Comparison of ENCODE assay signal across 15 mouse cellular contexts in the genomic region with DNA sequence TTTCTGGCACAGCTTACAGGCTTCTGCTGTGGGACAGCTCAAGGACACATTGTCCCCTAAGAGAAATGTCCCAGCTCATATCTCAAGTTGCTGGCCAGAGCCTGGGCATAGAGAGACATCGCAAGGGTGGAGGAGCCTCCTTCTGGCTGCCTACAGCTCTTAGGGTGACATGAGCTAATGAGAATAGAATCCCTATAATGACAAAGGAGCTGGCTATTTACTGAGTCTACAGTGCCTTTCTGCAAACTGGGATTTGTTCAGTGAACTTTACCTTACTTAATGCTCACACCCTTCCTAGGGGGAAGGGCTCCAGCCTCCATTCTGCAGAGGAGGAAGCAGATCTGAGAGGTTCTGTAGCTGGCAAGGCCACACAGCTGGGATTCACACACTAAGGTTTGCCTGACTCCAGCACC. TPM values are rescaled to one million over a fixed set of nuclear protein-coding genes. Genes with fewer than 3 reads are reported as not detected.
A peak's percentile ranks its signal among the peaks of the same experiment; 100 is the strongest.
DNase-seq lines count a peak whose midpoint lies in the region; ATAC-seq and TF ChIP-seq lines count a peak whose summit lies in the region.
"Had no signal": no experiment of that assay in that cellular context is flagged by ENCODE, and none has a peak within 500 bp of the region (broad histone marks: within the 10 kb centered on the region; RNA-seq: fewer than 3 reads in every experiment).

No protein-coding gene starts in this region.

- no peak overlapping the region for H3K9ac ChIP-seq in forebrain, embryonic 11.5 days (ENCODE audit: low read length)
- no peak overlapping the region for H3K9ac ChIP-seq in forebrain, embryonic 14.5 days (ENCODE audit: low read length)
- H3K9ac ChIP-seq in lung, embryonic 14.5 days: no peak overlapping the region
- H3K9ac ChIP-seq in heart, postnatal 0 days (replicated peaks; ENCODE audit: low read depth, low read length): no peak overlapping the region; the same call in 1 of the 2 replicates
- H3K9ac ChIP-seq in stomach, embryonic 15.5 days: no peak overlapping the region
- H3K9ac ChIP-seq: forebrain, embryonic 12.5 days; hindbrain, embryonic 15.5 days had no signal

- ATAC-seq in forebrain, embryonic 11.5 days (replicated peaks; ENCODE audit: low FRiP score): no peak
- ATAC-seq in forebrain, embryonic 14.5 days: no peak
- peak; percentile 57; the same call in 1 of the 2 replicates for ATAC-seq in lung, embryonic 14.5 days (ENCODE audit: insufficient read depth)
- peak; percentile 94 for ATAC-seq in heart, postnatal 0 days (ENCODE audit: insufficient read depth, low read depth)
- ATAC-seq in stomach, embryonic 15.5 days (ENCODE audit: insufficient read depth, low FRiP score, low read depth): peak; percentile 79

- no peak overlapping the region for H3K27ac ChIP-seq in forebrain, embryonic 11.5 days (ENCODE audit: low read depth, low read length)
- no peak overlapping the region for H3K27ac ChIP-seq in forebrain, embryonic 14.5 days (ENCODE audit: low read depth, low read length)
- H3K27ac ChIP-seq in lung, embryonic 14.5 days (ENCODE audit: low read depth): peak overlapping the region; percentile 69
- H3K27ac ChIP-seq in heart, postnatal 0 days (ENCODE audit: low read depth): peak overlapping the region; percentile 84
- H3K27ac ChIP-seq in stomach, embryonic 15.5 days: peak overlapping the region; percentile 72
- H3K27ac ChIP-seq: forebrain, embryonic 12.5 days; hindbrain, embryonic 15.5 days; left cerebral cortex, adult 2 months had no signal

- no peaks in the 10 kb centered on the region for H3K4me1 ChIP-seq in forebrain, embryonic 11.5 days (replicated peaks; ENCODE audit: control insufficient read depth, insufficient read depth, low read length)
- no peaks in the 10 kb centered on the region for H3K4me1 ChIP-seq in forebrain, embryonic 14.5 days (ENCODE audit: control insufficient read depth, insufficient read depth, low read length)
- peaks cover 17% of the 10 kb centered on the region for H3K4me1 ChIP-seq in lung, embryonic 14.5 days (ENCODE audit: insufficient read depth)
- no peaks in the 10 kb centered on the region for H3K4me1 ChIP-seq in lung, adult 2 months (ENCODE audit: control insufficient read depth, insufficient read depth, low read length)
- peaks cover 15% of the 10 kb centered on the region for H3K4me1 ChIP-seq in heart, postnatal 0 days (ENCODE audit: control insufficient read depth, insufficient read depth)
- H3K4me1 ChIP-seq in stomach, embryonic 15.5 days: 0 out of 2 replicates have a peak, but pooled peaks cover 14% of the 10 kb centered on the region
- H3K4me1 ChIP-seq: forebrain, embryonic 12.5 days had no signal

- intact Hi-C loops in left cerebral cortex, postnatal 10 days (cut with DNase I): no loop called here

- no peak for TF ChIP-seq CTCF in lung, embryonic 14.5 days (IDR thresholded peaks at IDR 0.05; ENCODE audit: low read depth)
- no peak for TF ChIP-seq CTCF in lung, adult 2 months (IDR thresholded peaks at IDR 0.05; ENCODE audit: insufficient read depth, low read length)
- TF ChIP-seq CTCF in heart, postnatal 0 days (IDR thresholded peaks at IDR 0.05; ENCODE audit: low read depth): no peak

- no peaks in the 10 kb centered on the region for H3K9me3 ChIP-seq in forebrain, embryonic 11.5 days (ENCODE audit: control insufficient read depth, low read length)
- H3K9me3 ChIP-seq in forebrain, embryonic 14.5 days (replicated peaks; ENCODE audit: control insufficient read depth, low read length): no peaks in the 10 kb centered on the region
- H3K9me3 ChIP-seq in lung, embryonic 14.5 days (ENCODE audit: low read depth, low read length): no peaks in the 10 kb centered on the region
- no peaks in the 10 kb centered on the region for H3K9me3 ChIP-seq in heart, postnatal 0 days (replicated peaks; ENCODE audit: control insufficient read depth, low read length)
- H3K9me3 ChIP-seq in stomach, embryonic 15.5 days: no peaks in the 10 kb centered on the region
- H3K9me3 ChIP-seq: forebrain, embryonic 12.5 days; G1E; hindbrain, embryonic 15.5 days had no signal

- WGBS in forebrain, embryonic 11.5 days: 83% methylated on average over 1 of the region's 1 CpGs
- 79% methylated on average over 1 of the region's 1 CpGs for WGBS in forebrain, embryonic 14.5 days
- WGBS in lung, embryonic 14.5 days: 50% methylated on average over 1 of the region's 1 CpGs
- WGBS in lung, adult 2 months: 76% methylated on average over 1 of the region's 1 CpGs
- 10% methylated on average over 1 of the region's 1 CpGs for WGBS in heart, postnatal 0 days
- 50% methylated on average over 1 of the region's 1 CpGs for WGBS in stomach, embryonic 15.5 days

- no peaks in the 10 kb centered on the region for H3K27me3 ChIP-seq in forebrain, embryonic 11.5 days (ENCODE audit: control insufficient read depth, insufficient read depth, low read length)
- no peaks in the 10 kb centered on the region for H3K27me3 ChIP-seq in forebrain, embryonic 14.5 days (replicated peaks; ENCODE audit: control insufficient read depth, insufficient read depth, low read length)
- H3K27me3 ChIP-seq in lung, embryonic 14.5 days (ENCODE audit: insufficient read depth, low read length): no peaks in the 10 kb centered on the region
- H3K27me3 ChIP-seq in heart, postnatal 0 days (ENCODE audit: control insufficient read depth, insufficient read depth, low read length): no peaks in the 10 kb centered on the region
- H3K27me3 ChIP-seq in stomach, embryonic 15.5 days (replicated peaks): no peaks in the 10 kb centered on the region
- H3K27me3 ChIP-seq: forebrain, embryonic 12.5 days; hindbrain, embryonic 15.5 days had no signal

- no peak for TF ChIP-seq POLR2A in lung, adult 2 months (IDR thresholded peaks at IDR 0.05; ENCODE audit: borderline replicate concordance, extremely low read depth, low read depth, low read length)

- TF ChIP-seq EP300 in heart, postnatal 0 days (IDR thresholded peaks at IDR 0.05; ENCODE audit: low read depth): no peak

- peak; percentile 41 for DNase-seq in forebrain, embryonic 11.5 days (ENCODE audit: low spot score)
- no peak for DNase-seq in forebrain, embryonic 14.5 days (ENCODE audit: low spot score)
- DNase-seq in lung, embryonic 14.5 days: peak; percentile 70
- no peak for DNase-seq in lung, adult 2 months
- peak; percentile 78 for DNase-seq in heart, postnatal 0 days (ENCODE audit: low spot score)
- no peak for DNase-seq in left cerebral cortex, postnatal 10 days (ENCODE audit: extremely low spot score in 1 of 2, low spot score in 2 of 2)
- DNase-seq in ovary, adult 18-20 months (ENCODE audit: low spot score): no peak
- DNase-seq: B cell, adult 2 months; cerebellum, adult 11 months had no signal

- no peak overlapping the region for H3K4me2 ChIP-seq in forebrain, embryonic 11.5 days (ENCODE audit: low read depth, low read length, severe bottlenecking)
- H3K4me2 ChIP-seq in forebrain, embryonic 14.5 days (ENCODE audit: low read length): no peak overlapping the region
- no peak overlapping the region for H3K4me2 ChIP-seq in lung, embryonic 14.5 days
- no peak overlapping the region for H3K4me2 ChIP-seq in heart, postnatal 0 days (ENCODE audit: low read depth, low read length)
- no peak overlapping the region for H3K4me2 ChIP-seq in stomach, embryonic 15.5 days
- H3K4me2 ChIP-seq: forebrain, embryonic 12.5 days; hindbrain, embryonic 15.5 days had no signal

- H3K36me3 ChIP-seq in forebrain, embryonic 11.5 days (ENCODE audit: control insufficient read depth, insufficient read depth, low read length): no peaks in the 10 kb centered on the region
- H3K36me3 ChIP-seq in forebrain, embryonic 14.5 days (ENCODE audit: control insufficient read depth, insufficient read depth, low read length): no peaks in the 10 kb centered on the region
- no peaks in the 10 kb centered on the region for H3K36me3 ChIP-seq in lung, embryonic 14.5 days (ENCODE audit: insufficient read depth)
- H3K36me3 ChIP-seq in heart, postnatal 0 days (replicated peaks; ENCODE audit: control insufficient read depth, insufficient read depth, low read length): no peaks in the 10 kb centered on the region
- no peaks in the 10 kb centered on the region for H3K36me3 ChIP-seq in stomach, embryonic 15.5 days
- H3K36me3 ChIP-seq: forebrain, embryonic 12.5 days; G1E; hindbrain, embryonic 15.5 days had no signal

- H3K4me3 ChIP-seq in forebrain, embryonic 11.5 days (ENCODE audit: low read depth, low read length): no peak overlapping the region
- no peak overlapping the region for H3K4me3 ChIP-seq in forebrain, embryonic 14.5 days (ENCODE audit: low read depth, low read length)
- no peak overlapping the region for H3K4me3 ChIP-seq in lung, embryonic 14.5 days (ENCODE audit: low read depth, low read length)
- no peak overlapping the region for H3K4me3 ChIP-seq in lung, adult 2 months (replicated peaks; ENCODE audit: extremely low read depth, low read depth, low read length)
- H3K4me3 ChIP-seq in heart, postnatal 0 days (ENCODE audit: low read depth, low read length): no peak overlapping the region
- no peak overlapping the region for H3K4me3 ChIP-seq in stomach, embryonic 15.5 days (replicated peaks)
- H3K4me3 ChIP-seq: forebrain, embryonic 12.5 days; hindbrain, embryonic 15.5 days; left cerebral cortex, adult 2 months; myocyte had no signal

RNA-seq across cellular contexts. Expression of gene Tpm1, which starts 41.4 kb away (rescaled TPM):
- 320 TPM in 2 replicates for polyA plus RNA-seq in forebrain, embryonic 11.5 days (2014; fragmentation: Nextera tagmentation; extraction: Ambion mirVana)
- 104 and 126 TPM in 2 replicates for polyA plus RNA-seq in forebrain, embryonic 14.5 days (2014; fragmentation: Nextera tagmentation; extraction: Ambion mirVana)
- polyA plus RNA-seq in lung, embryonic 14.5 days (2014; fragmentation: Nextera tagmentation; extraction: Ambion mirVana): 635 and 725 TPM in 2 replicates
- 168 and 359 TPM in 2 replicates for polyA plus RNA-seq in lung, adult 2 months (2012; rRNA removed)
- 3,473 and 3,533 TPM in 2 replicates for total RNA-seq in heart, postnatal 0 days (2014; rRNA removed; ENCODE audit: low replicate concordance)
- 10,043 and 10,309 TPM in 2 replicates for polyA plus RNA-seq in heart, postnatal 0 days (2015; fragmentation: Nextera tagmentation; extraction: Ambion mirVana)
- polyA plus RNA-seq in stomach, embryonic 15.5 days (2015; fragmentation: Nextera tagmentation; extraction: Ambion mirVana): 1,038 and 1,102 TPM in 2 replicates
- 100 to 1,000 TPM; 180 to 192 TPM for total RNA-seq in left cerebral cortex, postnatal 10 days (2021)

Comparison
In these comparisons a context has a peak if more than half of its experiments do, and no peak if none do; other contexts are left out.
1. DNase-seq: peak in forebrain, embryonic 11.5 days (single experiment), lung, embryonic 14.5 days (single experiment) and heart, postnatal 0 days (single experiment); none in forebrain, embryonic 14.5 days (single experiment), lung, adult 2 months (single experiment), left cerebral cortex, postnatal 10 days (0 of 2) and ovary, adult 18-20 months (single experiment).
2. ATAC-seq: peak in lung, embryonic 14.5 days (single experiment), heart, postnatal 0 days (single experiment) and stomach, embryonic 15.5 days (single experiment); none in forebrain, embryonic 11.5 days (single experiment) and forebrain, embryonic 14.5 days (single experiment).
3. H3K27ac ChIP-seq: peak in lung, embryonic 14.5 days (single experiment), heart, postnatal 0 days (single experiment) and stomach, embryonic 15.5 days (single experiment); none in forebrain, embryonic 11.5 days (single experiment) and forebrain, embryonic 14.5 days (single experiment).